Mouse (Mus musculus): Measurements from ENCODE around the gene Cd47.

Gene Cd47

DNA sequence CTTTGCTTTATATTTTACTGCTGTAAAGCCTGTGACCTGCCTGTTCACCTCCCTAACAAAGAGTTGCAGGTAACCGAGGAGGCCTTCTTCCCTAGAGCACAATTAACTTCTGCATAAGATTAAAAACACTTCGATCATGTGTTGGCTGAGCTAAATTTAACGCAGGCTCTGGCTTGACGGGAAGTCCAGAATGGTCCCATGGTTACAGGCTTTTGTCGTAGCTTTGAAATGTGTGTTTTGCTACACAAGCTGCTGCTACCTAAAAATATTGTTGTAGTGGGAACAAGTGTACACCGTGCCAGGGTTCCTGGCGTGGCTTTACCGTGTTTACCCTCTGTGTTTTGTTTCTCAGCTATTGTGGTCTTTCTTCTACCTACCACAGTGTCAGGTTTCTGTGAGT is 109.2 kb downstream of the Cd47 start:
- peak in 1 of 2 experiments; percentile 33 for DNase-seq (ENCODE audit: low spot score in 2 of 2)

DNA sequence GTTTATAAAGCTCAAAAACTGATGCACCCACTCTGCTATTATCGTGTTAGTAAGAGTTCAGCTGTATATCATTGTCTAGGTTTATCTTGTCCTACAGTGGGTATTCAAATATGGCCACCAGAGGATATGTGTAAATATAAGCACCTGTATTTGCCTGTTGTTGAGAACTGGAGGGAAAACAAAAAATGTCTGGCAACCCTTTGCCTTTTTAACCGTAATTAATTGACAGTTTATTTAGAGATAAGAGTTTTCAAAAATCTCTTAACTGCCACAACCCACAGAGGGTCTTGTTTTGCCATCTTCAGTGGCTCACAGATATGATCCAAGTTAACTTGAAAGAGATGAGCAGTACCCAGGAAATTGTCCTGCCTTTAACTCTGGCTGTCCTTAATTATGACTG is 113.8 kb downstream of the Cd47 start:
- no peak for DNase-seq (ENCODE audit: low spot score in 2 of 2)

DNA sequence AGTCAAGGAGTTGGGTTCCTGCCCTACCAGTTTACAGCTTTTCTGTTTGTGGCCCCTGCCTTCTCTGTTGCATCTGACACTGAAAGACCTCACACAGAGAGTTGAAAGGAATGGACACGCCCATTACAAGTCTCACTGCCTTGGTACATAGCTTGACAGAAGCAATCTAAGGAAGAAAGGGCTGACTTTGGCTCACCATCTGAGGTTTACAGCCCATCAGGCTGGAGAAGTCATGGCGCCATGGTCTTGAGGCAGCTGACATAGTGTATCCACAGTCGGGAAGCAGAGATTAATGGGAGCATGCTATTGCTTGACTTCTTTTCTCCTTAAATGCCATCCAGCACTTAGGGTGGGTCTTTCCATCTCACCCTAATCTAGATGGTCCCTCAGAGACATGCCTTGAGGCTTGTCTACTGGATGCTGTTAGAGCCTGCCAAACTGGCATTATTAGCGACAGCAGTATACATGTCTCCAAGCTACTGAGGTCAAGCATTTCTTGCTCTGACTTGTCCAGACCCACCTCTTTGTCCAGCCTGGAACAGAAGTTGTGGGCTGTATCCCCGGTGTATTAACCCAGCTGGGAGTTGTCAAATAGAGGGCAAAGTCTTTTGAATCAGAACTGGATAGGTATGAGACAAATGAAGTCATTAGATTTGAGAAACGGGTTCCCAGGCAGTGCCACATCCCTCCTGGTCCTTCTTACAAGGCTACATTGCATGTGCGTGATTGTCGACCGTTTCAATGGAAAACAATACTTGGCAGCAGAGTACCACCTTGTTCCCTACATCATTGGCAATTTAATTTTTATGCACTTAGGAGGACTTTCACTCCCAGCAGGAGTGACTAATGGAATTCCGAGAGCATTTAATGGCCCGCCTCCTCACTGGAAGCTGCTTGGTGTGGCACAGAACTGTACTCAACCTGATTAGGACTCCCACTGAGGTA is 115.5 kb downstream of the Cd47 start:
- DNase-seq (ENCODE audit: low spot score in 2 of 2) = no peak

DNA sequence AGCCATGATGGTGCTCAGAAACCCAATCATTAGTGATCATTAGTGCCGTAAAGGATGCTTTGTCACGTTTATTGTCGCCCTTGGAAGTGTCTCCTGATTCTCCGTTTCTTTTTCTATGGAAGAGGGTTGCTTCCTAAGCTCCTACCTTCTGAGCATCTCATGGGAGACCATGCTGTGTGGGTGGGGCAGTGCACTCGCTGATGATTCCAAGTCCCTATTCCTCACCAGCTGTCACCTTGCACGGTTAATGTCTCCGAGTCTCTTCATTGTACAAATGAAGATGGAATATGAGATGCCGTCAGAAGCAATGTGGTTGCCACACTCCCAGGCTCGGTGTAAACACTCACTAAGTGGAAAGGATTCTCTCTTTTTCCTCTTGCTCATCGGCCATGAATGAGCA is 119.9 kb downstream of the Cd47 start:
- DNase-seq (ENCODE audit: low spot score in 2 of 2) = no peak

DNA sequence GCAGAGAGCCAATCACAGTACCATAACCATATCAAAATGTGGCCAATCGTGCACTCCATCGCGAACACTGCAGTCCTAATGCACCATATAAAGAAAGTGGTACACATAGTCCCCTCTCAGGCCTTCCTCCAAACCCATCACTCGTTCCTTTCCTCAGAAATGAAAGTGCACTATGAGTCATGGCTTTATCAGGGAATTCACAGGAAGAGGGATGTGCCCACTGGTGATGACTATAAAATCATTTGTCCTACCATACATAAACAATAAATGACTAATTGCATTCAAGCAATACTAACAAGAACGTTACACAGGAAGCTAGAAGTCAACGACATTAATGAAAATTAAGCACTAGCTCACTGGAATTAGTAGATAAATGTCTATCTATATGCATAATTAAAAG is 121.3 kb downstream of the Cd47 start:
- no peak for DNase-seq (ENCODE audit: low spot score in 2 of 2)

DNA sequence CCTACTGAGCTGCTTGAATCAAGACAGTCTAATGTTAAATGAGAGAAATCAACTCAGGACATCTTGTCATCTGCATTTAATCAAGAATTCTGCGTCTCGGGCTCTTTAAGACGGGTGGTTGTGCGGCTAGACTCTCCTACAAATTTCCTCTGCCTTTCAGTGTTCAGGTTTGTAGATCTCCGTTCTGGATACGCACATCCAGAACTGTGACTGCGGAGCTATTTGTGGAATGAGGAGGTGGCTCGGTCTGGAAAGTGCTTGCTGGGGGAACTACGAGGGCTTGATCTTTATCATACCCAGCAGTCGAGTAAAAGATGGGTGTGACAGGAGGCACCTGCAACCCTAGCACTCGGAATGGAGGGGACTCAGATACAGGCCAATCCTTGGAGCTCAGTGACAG is 121.8 kb downstream of the Cd47 start:
- DNase-seq (ENCODE audit: low spot score in 2 of 2) = no peak

DNA sequence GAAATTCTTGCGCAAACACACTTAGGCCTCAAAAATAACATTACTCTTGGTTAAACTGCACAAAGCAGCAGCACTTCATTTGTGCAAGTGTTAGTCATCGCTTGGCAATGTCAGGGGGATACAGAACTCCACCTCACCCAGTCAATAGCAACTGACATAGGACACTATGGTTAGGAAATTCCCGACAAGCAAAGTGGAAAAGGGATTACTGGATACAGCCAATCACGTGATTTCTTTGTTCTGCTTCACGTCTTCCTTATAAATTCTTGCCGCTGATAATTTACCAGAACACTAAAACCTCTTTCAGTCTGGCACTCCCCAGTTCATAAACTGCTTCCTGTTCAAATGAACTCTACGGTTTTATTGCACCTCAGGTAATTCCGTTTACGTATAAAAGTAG is 123.4 kb downstream of the Cd47 start:
- no peak for DNase-seq (ENCODE audit: low spot score in 2 of 2)

DNA sequence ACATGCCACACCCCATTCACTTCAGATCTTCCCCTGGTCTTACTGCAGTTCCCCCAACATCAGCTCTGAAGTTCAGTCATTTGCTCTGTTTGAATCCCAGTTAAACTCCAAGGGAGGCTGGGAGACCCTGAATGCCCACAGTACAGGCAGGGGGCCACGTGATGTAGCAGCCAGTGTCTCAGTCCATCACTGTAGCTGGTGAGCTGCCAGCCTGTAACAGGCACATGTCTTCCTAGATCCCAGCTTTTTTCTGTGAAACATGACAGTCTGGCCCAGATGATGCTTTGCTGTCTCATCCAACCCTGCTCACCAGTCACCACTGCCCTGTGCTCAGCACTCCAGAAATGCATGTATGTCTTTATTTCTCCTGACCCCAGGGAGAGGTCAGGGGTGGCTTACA is 124.6 kb downstream of the Cd47 start:
- no peak for DNase-seq (ENCODE audit: low spot score in 2 of 2)

DNA sequence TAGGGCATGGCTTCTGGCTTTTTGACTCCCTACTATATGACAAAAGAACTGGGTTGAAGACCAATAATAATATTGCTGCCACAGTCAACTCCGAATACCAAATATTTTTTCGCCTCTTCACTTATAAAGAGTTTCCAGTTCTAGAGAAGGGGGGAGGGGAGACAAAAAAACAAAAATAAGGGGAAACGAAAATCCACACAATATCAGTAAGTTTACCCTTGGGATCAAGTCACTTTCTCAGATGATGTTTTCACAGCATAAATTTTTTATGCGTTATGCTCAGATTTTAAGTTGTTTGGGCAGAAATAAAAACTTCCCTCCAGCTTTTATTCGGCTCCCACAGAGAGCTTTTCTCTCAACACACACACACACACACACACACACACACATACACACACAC is 132.9 kb downstream of the Cd47 start:
- DNase-seq (ENCODE audit: low spot score in 2 of 2) = no peak

DNA sequence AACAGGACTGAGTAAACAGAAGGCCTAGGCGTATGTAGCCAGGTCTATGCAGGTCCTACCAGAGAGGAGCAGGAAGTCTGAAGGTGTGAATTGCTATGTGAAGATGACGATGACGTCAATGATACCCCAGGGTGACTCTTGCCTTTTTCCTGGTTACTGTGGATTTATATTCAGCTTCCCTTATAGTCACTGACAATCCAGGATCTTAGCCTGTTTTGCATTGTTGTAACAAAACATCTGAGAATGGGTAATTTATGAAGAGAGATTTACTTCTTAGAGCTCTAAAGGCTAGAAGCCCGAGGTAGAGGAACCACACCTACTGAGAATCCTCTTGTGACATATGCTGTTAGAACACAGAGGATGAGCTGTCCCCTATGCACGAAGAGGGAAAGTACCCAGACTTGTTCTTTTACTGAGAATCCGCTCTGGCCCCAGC is 135.7 kb downstream of the Cd47 start:
- no peak for DNase-seq (ENCODE audit: low spot score in 2 of 2)

DNA sequence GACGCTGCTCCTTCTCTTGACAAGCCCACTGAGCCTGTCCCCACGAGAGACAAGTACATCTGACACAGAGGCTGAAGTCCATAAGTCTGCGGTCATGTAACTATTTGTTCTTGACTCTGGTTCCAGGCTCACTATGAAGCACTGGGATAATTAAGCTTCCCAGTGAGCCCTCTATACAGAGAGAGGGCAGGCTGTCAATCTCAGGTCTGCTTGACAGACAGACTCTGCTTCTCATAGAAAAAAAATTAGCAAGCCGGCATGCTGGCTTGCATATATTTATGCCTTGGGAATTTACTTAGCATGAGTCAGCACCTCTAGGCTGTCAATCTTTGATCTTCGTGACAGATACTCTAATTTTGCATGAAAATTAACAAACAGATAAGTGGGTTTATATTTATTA is 136.5 kb downstream of the Cd47 start:
- no peak for DNase-seq (ENCODE audit: low spot score in 2 of 2)

DNA sequence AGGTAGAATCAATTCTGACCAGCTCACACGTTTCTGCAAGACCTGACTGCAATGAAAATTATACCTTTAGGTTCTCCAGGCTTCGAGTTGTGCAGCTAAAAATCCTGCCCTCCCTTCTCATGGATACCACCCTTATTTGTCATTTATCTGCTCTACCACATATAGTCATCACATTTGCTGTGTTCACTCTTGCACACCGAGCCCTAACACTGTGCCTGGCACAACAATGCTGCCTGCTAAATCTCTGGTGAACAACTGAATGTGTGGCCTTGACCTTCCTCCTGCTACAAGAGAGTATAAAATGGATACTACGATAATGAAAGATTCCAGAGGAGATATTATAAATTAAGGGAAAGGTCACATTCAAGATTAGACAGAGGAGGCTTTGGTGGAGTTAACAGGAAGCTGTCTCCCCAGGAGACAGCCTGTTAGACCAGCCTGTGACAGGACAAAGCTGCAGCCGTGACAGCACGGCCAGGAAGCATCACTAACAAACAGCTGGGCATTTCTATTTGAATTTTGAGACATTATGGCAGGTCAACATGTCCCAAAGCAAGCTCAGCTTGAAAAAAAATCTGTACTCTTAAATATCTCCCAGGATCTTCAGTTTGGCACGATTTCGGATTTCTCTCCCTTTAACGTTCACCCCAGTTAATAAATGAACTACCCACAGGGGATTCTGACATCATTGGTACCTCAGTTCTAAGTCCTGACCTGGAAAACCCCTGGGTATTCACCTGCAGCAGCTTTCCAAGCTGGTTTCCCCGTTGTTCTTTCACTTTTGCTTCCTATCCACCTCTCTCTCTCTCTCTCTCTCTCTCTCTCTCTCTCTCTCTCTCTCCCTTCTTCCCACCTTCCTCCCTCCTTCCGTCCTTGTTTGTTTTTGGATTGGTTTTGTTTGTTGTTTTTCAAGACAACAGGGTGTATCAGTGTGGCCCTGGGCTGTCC is 137.2 kb downstream of the Cd47 start:
- DNase-seq (ENCODE audit: low spot score in 2 of 2) = no peak

DNA sequence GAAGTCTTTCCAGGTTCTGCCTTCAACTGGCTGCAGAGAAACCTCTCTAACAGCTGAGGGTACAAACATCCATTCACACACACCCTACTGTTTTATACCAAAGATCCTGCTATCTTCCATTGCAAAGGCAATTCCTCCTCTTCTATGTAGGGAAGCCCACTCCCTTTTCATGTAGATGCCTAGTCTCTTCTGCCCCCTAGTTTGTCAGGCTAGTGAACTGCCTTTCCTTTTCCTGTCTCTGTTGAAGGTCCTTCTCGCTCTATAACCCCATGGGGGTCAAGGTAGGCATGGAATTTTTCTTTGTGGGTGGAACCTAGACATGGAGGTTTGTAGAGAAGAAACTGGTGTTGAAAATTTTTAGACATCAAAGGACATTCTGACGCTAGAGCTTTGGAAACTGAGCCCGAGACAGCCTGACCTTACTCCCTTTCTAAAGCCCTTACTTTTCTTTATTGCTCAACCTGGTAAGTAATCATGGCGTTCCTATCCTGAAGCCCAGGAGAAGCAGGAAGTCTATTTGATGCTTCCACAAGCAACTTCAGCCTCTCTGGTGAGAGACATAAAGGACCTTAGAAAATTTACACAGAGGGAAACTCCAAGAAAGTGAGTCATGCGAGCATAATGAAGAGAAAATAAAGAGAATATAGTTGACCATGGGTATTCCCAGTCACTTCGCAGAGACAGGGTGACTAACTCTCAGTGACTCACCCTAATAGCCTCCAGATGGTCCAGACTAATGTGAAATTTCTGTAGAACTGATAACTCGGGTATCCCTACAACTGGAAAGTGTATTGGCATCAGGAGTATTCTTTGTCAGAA is 138.4 kb downstream of the Cd47 start:
- DNase-seq (ENCODE audit: low spot score in 2 of 2) = no peak

DNA sequence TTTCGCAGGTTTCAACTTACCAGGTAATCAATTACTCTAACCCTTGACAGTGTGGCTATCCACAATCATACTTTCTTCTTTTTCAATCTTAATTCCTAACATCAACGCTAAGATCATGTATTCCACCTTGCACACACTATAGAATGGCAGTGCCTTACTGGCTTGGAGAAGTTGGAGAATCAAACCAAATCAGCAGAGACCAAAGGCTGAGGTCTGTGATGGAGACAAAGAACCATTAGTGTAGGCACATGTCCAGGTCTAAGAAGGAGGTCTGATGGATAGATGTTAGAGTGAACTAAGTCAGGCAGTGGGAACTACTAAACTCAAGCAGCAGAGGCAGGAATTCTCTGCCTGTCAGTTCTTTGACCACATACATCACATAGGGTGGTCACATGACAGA is 139.0 kb downstream of the Cd47 start:
- no peak for DNase-seq (ENCODE audit: low spot score in 2 of 2)

DNA sequence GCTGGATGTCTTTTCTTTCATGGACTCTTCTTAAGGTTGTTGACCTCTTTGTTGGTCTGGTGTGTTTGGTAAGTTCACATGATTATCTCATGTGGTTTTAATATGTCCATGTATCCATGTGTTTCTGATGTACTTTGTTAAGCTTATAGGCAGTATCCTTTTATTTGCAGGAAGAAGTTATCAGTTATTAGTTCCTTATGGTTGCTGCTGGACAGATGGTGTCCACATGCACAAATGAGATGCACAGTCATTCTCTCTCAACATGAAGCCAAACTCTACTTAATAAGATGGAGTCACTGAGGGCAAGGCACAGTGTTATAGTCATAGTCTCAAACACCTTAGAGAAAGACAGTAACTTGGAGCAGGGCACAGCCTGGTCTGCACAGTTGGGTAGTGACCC is 140.1 kb downstream of the Cd47 start:
- no peak for DNase-seq (ENCODE audit: low spot score in 2 of 2)

DNA sequence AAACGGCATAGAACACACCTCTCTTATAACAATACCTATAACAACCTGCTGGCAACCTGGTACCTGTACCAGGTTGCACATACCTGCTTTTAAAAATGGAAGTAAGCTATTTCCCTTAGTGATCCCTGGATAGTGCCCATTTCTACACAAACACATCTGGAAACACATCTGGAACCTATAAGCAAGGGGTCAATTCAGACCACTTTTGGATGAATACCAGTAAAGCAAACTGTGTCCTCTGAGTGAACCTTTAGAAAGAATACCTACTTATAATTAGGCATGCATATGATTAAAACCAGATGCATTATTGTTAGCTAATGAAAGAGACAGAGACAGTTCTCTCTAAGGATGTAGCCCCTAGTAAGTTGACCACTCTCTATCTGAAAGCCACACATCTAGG is 140.7 kb downstream of the Cd47 start:
- no peak for DNase-seq (ENCODE audit: low spot score in 2 of 2)

DNA sequence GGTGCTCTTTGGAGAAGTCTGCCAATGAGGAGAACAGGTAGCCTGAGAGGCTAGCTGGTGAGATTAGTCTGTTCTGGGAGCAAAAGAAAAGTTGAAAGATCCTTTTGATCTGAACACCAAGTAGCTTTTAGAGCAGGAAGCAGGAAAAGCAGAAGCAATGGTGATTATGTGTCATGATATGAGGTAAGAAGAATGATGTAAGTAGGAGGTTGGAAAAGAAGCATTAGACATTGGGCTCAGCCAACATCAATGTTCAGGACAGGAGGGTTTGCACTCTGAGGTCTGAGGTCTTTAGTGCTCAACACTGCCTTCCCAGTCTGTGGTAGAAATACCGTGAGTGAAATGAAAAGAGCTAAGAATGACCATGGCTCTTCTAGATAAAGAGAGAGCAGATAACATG is 143.4 kb downstream of the Cd47 start:
- no peak for DNase-seq (ENCODE audit: low spot score in 2 of 2)

DNA sequence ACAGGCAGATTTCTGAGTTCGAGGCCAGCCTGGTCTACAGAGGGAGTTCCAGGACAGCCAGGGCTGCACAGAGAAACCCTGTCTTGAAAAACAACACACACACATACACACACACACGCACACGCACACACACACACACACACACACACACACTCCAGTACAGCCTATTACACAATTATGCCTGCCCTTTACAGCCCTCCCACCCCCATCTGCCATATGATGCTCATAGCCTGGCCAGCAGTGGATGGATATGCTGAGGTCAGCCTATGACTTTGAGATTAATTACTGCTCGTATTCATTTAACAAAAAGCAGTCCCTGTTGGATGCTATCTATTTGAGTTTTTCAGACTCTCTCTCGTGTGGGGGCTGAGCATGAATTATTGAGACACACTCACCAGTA is 144.8 kb downstream of the Cd47 start:
- DNase-seq (ENCODE audit: low spot score in 2 of 2) = no peak

DNA sequence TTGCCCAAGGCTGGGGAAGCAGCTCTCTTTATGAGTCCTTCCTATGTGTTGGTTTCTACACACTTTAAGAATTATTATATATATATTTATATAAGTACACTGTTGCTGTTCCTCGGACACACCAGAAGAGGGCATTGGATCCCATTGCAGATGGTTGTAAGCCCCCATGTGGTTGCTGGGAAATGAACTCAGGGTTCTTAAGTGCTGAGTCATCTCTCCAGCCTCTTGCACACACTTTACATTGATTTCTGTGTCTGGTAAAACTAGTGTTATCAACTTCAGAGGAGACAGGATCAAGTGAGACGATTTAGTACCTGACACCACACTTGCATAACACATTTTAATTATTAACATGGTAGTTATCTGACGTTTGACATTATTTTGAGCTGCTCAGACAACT is 146.7 kb downstream of the Cd47 start:
- no peak for DNase-seq (ENCODE audit: low spot score in 2 of 2)

DNA sequence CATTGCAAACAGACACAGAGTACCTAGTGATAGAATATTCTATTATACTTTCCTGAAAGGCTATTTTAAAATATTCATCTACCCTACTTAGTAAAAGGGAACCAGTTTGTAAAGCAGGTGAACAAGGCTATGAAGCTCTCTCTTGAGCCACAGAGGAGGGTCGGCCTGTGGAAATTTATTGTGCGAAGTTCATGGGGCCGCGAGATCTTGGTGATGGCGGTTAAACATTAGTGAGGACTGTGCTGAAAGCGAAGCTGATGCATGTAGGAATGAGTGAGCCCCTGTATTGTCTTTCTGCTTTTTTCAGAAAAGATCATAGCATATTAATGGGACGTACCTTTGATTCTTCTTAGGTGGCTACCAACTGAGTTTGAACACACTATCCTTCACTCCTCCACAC is 147.3 kb downstream of the Cd47 start:
- no peak for DNase-seq (ENCODE audit: low spot score in 2 of 2)

DNA sequence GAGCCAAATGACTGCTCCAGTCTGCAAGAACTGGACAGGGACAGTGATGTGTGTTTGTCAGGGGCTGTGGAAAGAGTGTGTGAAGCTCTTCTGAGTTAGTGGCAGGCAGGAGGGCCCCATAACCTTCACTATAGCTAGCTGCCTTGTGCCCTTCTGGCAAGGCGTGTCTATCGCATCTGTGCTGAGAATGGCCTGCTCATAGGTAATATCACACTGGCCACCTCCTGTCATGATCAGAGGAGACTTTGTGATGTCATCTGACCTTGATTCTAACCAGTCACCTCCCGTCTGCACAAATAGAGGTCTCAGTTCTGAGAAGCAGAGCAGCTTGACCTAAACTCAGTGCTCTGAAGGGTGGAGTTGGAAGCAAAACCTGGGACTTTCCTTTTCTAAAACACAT is 148.0 kb downstream of the Cd47 start:
- DNase-seq (ENCODE audit: low spot score in 2 of 2) = no peak

DNA sequence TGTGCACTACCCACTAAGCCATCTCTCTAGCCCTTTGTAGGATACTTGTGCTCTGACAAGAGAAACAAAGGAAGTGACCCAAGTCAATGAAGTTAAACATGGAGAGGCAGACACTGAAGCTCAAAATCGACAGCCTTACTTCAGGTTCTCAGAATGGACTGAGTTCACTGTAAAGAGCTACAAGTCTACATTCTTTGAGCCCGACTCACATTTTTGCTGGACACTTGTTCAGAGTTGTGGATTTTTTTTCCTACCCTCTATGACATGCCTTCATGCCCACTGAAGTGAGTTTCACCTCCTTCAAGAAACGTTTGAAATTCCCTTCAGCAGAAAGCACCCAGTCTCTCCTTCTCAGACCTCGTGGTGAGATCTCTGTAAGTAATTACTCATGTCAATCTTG is 148.9 kb downstream of the Cd47 start:
- DNase-seq (ENCODE audit: low spot score in 2 of 2) = no peak
